Mouse (Mus musculus): ENCODE measurements around the gene Dnaic1. TPM values are rescaled to one million over a fixed set of nuclear protein-coding genes. Genes with fewer than 3 reads are reported as not detected.

Gene Dnaic1
- total and polyA plus RNA-seq, 3 experiments: not detected

- DNase-seq (ENCODE audit: low spot score) (no peak), ATAC-seq (ENCODE audit: extremely low read depth, insufficient number of reproducible peaks, low FRiP score, poor library complexity, severe bottlenecking) (no peak)
- peaks cover 7% of the 10 kb centered on the region for H3K4me1 ChIP-seq (ENCODE audit: insufficient read depth, low read depth, low read length)
- H3K4me3 ChIP-seq (ENCODE audit: low read depth, low read length): no peak overlapping the region
- H3K27me3 ChIP-seq (ENCODE audit: insufficient read depth, low read length): peaks cover 31% of the 10 kb centered on the region
- TF ChIP-seq GATA1 (IDR thresholded peaks at IDR 0.05; ENCODE audit: borderline replicate concordance, low read length) (no peak), POLR2AphosphoS5 (IDR thresholded peaks at IDR 0.05; ENCODE audit: insufficient replicate concordance, low read depth, low read length) (no peak), CTCF (IDR thresholded peaks at IDR 0.05; ENCODE audit: low read depth, low read length) (no peak; the same call in 1 of the 2 replicates), GATA2 (IDR thresholded peaks at IDR 0.05; ENCODE audit: borderline replicate concordance, low read depth, low read length) (no peak), TAL1 (conservative IDR thresholded peaks at IDR 0.05; ENCODE audit: low read depth, low read length) (no peak)
- H3K36me3 ChIP-seq (replicated peaks): no peaks in the 10 kb centered on the region
- H3K9me3 ChIP-seq (replicated peaks): no peaks in the 10 kb centered on the region
Observed at GRCm38 (mm10) chr4:41653296-41653695, 83.7 kb downstream of the Dnaic1 start.

GRCm38 (mm10) chr4:41653730-41654129 lies 84.2 kb downstream of the Dnaic1 start:
- no peak for DNase-seq (ENCODE audit: low spot score)
- Histone ChIP-seq H3K27me3 (ENCODE audit: insufficient read depth, low read length) (peaks cover 31% of the 10 kb centered on the region), H3K9me3 (replicated peaks) (no peaks in the 10 kb centered on the region), H3K36me3 (replicated peaks) (no peaks in the 10 kb centered on the region), H3K4me1 (ENCODE audit: insufficient read depth, low read depth, low read length) (peaks cover 9% of the 10 kb centered on the region), H3K4me3 (ENCODE audit: low read depth, low read length) (no peak overlapping the region)
- TF ChIP-seq POLR2AphosphoS5 (IDR thresholded peaks at IDR 0.05; ENCODE audit: insufficient replicate concordance, low read depth, low read length) (no peak), GATA1 (IDR thresholded peaks at IDR 0.05; ENCODE audit: borderline replicate concordance, low read length) (no peak), GATA2 (IDR thresholded peaks at IDR 0.05; ENCODE audit: borderline replicate concordance, low read depth, low read length) (no peak), CTCF (IDR thresholded peaks at IDR 0.05; ENCODE audit: low read depth, low read length) (no peak)
- no peak for ATAC-seq (ENCODE audit: extremely low read depth, insufficient number of reproducible peaks, low FRiP score, poor library complexity, severe bottlenecking)

GRCm38 (mm10) chr4:41654217-41654616 lies 84.6 kb downstream of the Dnaic1 start:
- TF ChIP-seq POLR2AphosphoS5 (IDR thresholded peaks at IDR 0.05; ENCODE audit: insufficient replicate concordance, low read depth, low read length) (no peak), TAL1 (conservative IDR thresholded peaks at IDR 0.05; ENCODE audit: low read depth, low read length) (no peak), CTCF (IDR thresholded peaks at IDR 0.05; ENCODE audit: low read depth, low read length) (no peak), GATA1 (IDR thresholded peaks at IDR 0.05; ENCODE audit: borderline replicate concordance, low read length) (no peak), GATA2 (IDR thresholded peaks at IDR 0.05; ENCODE audit: borderline replicate concordance, low read depth, low read length) (no peak)
- no peak overlapping the region for H3K4me3 ChIP-seq (ENCODE audit: low read depth, low read length)
- H3K9me3 ChIP-seq (replicated peaks): no peaks in the 10 kb centered on the region
- ATAC-seq (ENCODE audit: extremely low read depth, insufficient number of reproducible peaks, low FRiP score, poor library complexity, severe bottlenecking) (no peak), DNase-seq (ENCODE audit: low spot score) (no peak)
- no peaks in the 10 kb centered on the region for H3K36me3 ChIP-seq (replicated peaks)
- H3K27me3 ChIP-seq (ENCODE audit: insufficient read depth, low read length): peaks cover 34% of the 10 kb centered on the region
- H3K4me1 ChIP-seq (ENCODE audit: insufficient read depth, low read depth, low read length): peaks cover 10% of the 10 kb centered on the region

GRCm38 (mm10) chr4:41655525-41655924 lies 86.0 kb downstream of the Dnaic1 start:
- Histone ChIP-seq H3K27me3 (ENCODE audit: insufficient read depth, low read length) (peaks cover 30% of the 10 kb centered on the region), H3K4me3 (ENCODE audit: low read depth, low read length) (no peak overlapping the region), H3K4me1 (ENCODE audit: insufficient read depth, low read depth, low read length) (peaks cover 10% of the 10 kb centered on the region), H3K9me3 (replicated peaks) (no peaks in the 10 kb centered on the region), H3K36me3 (replicated peaks) (no peaks in the 10 kb centered on the region)
- TF ChIP-seq GATA2 (IDR thresholded peaks at IDR 0.05; ENCODE audit: borderline replicate concordance, low read depth, low read length) (no peak), POLR2AphosphoS5 (IDR thresholded peaks at IDR 0.05; ENCODE audit: insufficient replicate concordance, low read depth, low read length) (no peak)
- DNase-seq (ENCODE audit: low spot score) (no peak), ATAC-seq (ENCODE audit: extremely low read depth, insufficient number of reproducible peaks, low FRiP score, poor library complexity, severe bottlenecking) (no peak)

GRCm38 (mm10) chr4:41658566-41659384 lies 89.2 kb downstream of the Dnaic1 start:
- peaks cover 29% of the 10 kb centered on the region for H3K27me3 ChIP-seq (ENCODE audit: insufficient read depth, low read length)

GRCm38 (mm10) chr4:41659556-41659955 lies 90.0 kb downstream of the Dnaic1 start:
- no peak overlapping the region for H3K4me3 ChIP-seq (ENCODE audit: low read depth, low read length)
- TF ChIP-seq POLR2AphosphoS5 (IDR thresholded peaks at IDR 0.05; ENCODE audit: insufficient replicate concordance, low read depth, low read length) (no peak), CTCF (IDR thresholded peaks at IDR 0.05; ENCODE audit: low read depth, low read length) (no peak)
- ATAC-seq (ENCODE audit: extremely low read depth, insufficient number of reproducible peaks, low FRiP score, poor library complexity, severe bottlenecking) (no peak), DNase-seq (ENCODE audit: low spot score) (no peak)
- H3K9me3 ChIP-seq (replicated peaks): no peaks in the 10 kb centered on the region
- peaks cover 7% of the 10 kb centered on the region; the same call in 1 of the 2 replicates for H3K4me1 ChIP-seq (ENCODE audit: insufficient read depth, low read depth, low read length)
- H3K27me3 ChIP-seq (ENCODE audit: insufficient read depth, low read length): peaks cover 29% of the 10 kb centered on the region
- H3K36me3 ChIP-seq (replicated peaks): no peaks in the 10 kb centered on the region

More at GRCm38 (mm10) chr4:41658566-41659384, 89.2 kb downstream of the Dnaic1 start:
- TF ChIP-seq GATA1 (IDR thresholded peaks at IDR 0.05; ENCODE audit: borderline replicate concordance, low read length): no peak
- no peak for TF ChIP-seq TAL1 (conservative IDR thresholded peaks at IDR 0.05; ENCODE audit: low read depth, low read length)
- no peak for TF ChIP-seq POLR2AphosphoS5 (IDR thresholded peaks at IDR 0.05; ENCODE audit: insufficient replicate concordance, low read depth, low read length)
- no peak for TF ChIP-seq CTCF (IDR thresholded peaks at IDR 0.05; ENCODE audit: low read depth, low read length)
- TF ChIP-seq GATA2 (IDR thresholded peaks at IDR 0.05; ENCODE audit: borderline replicate concordance, low read depth, low read length): no peak
- Histone ChIP-seq H3K36me3 (replicated peaks) (no peaks in the 10 kb centered on the region), H3K9me3 (replicated peaks) (no peaks in the 10 kb centered on the region), H3K4me3 (ENCODE audit: low read depth, low read length) (no peak overlapping the region), H3K4me1 (ENCODE audit: insufficient read depth, low read depth, low read length) (peaks cover 8% of the 10 kb centered on the region)
- DNase-seq (ENCODE audit: low spot score) (no peak), ATAC-seq (ENCODE audit: extremely low read depth, insufficient number of reproducible peaks, low FRiP score, poor library complexity, severe bottlenecking) (no peak)

All from G1E (cell line).